Mouse (Mus musculus) lung, adult 10 weeks (tissue): ENCODE measurements around the gene Gm21921. TPM values are rescaled to one million over a fixed set of nuclear protein-coding genes. Genes with fewer than 3 reads are reported as not detected.

Experiments used
- polyA plus RNA-seq: library from polyadenylated mRNA; stranded (reverse); fragments of 350-450 nt; fragmentation: Illumina TruSeq; extraction: RNeasy Lipid Tissue Mini Kit (QIAGEN cat#74804); gene quantifications from one replicate; pipeline ENCODE4 v1.2.3, GENCODE M21; 2014; ENCODE audit warnings: low read depth, low replicate concordance; ENCODE audit not compliant: insufficient read depth

Gene Gm21921
- polyA plus RNA-seq: not detected

GRCm38 (mm10) chrY:24796143-24796542 is at the start of gene Gm21921:
Gene Gm21921, minus strand, starts transcription at chrY:24796243.

